In the genomic region with DNA sequence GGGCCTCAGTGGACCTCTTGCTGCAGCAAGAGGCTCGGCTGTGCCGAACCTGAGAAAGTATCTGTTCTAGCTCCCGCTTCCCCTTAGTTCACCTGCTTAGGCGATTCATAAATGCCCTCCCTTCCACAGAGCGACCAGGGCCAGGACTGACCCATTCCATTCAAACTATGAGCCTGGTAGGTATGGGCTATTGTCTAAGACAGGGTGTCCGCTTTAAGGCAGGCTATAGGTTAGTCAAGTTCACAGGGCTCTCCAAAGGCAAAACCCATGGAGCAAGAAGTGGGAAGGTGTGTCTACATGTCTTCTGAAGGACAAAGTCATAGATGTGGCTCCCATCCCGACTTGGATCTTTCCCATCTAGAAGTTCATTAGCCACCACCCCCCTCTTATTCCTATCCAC, we compare ENCODE assay signal across 13 mouse cellular contexts. TPM values are rescaled to one million over a fixed set of nuclear protein-coding genes. Genes with fewer than 3 reads are reported as not detected.
DNase-seq lines count a peak whose midpoint lies in the region; ATAC-seq lines count a peak whose summit lies in the region.
"Had no signal": no experiment of that assay in that cellular context is flagged by ENCODE, and none has a peak within 500 bp of the region (broad histone marks: within the 10 kb centered on the region; RNA-seq: fewer than 3 reads in every experiment).

No protein-coding gene starts in this region.

- no peaks in the 10 kb centered on the region for H3K9me3 ChIP-seq in kidney, embryonic 15.5 days (replicated peaks)
- H3K9me3 ChIP-seq in embryonic facial prominence, embryonic 14.5 days (ENCODE audit: control insufficient read depth, low read length): no peaks in the 10 kb centered on the region
- H3K9me3 ChIP-seq in hindbrain, embryonic 12.5 days (replicated peaks): no peaks in the 10 kb centered on the region

- no peak overlapping the region for H3K27ac ChIP-seq in kidney, embryonic 15.5 days
- no peak overlapping the region for H3K27ac ChIP-seq in embryonic facial prominence, embryonic 14.5 days (replicated peaks; ENCODE audit: low read depth, low read length)
- peak overlapping the region; percentile 97 for H3K27ac ChIP-seq in hindbrain, embryonic 12.5 days

- no peak for ATAC-seq in kidney, embryonic 15.5 days (replicated peaks; ENCODE audit: low FRiP score)
- no peak for ATAC-seq in embryonic facial prominence, embryonic 14.5 days (ENCODE audit: low read depth)
- no peak for ATAC-seq in hindbrain, embryonic 12.5 days (ENCODE audit: low FRiP score)

- H3K4me1 ChIP-seq in kidney, embryonic 15.5 days: peaks cover 82% of the 10 kb centered on the region
- peaks cover 48% of the 10 kb centered on the region for H3K4me1 ChIP-seq in embryonic facial prominence, embryonic 14.5 days (ENCODE audit: control insufficient read depth, insufficient read depth, low read length)
- peaks cover 81% of the 10 kb centered on the region for H3K4me1 ChIP-seq in hindbrain, embryonic 12.5 days

- H3K4me2 ChIP-seq in kidney, embryonic 15.5 days: peak overlapping the region; percentile 77
- peak overlapping the region; percentile 83 for H3K4me2 ChIP-seq in embryonic facial prominence, embryonic 14.5 days (ENCODE audit: low read depth, low read length)
- peak overlapping the region; percentile 85 for H3K4me2 ChIP-seq in hindbrain, embryonic 12.5 days (replicated peaks)

- H3K27me3 ChIP-seq in kidney, embryonic 15.5 days: peaks cover 59% of the 10 kb centered on the region
- H3K27me3 ChIP-seq in embryonic facial prominence, embryonic 14.5 days (replicated peaks; ENCODE audit: control insufficient read depth, insufficient read depth, low read length): peaks cover 56% of the 10 kb centered on the region
- H3K27me3 ChIP-seq in hindbrain, embryonic 12.5 days: peaks cover 47% of the 10 kb centered on the region

- H3K9ac ChIP-seq in kidney, embryonic 15.5 days: no peak overlapping the region
- H3K9ac ChIP-seq in embryonic facial prominence, embryonic 14.5 days (ENCODE audit: low read depth, low read length): no peak overlapping the region
- peak overlapping the region; percentile 92 for H3K9ac ChIP-seq in hindbrain, embryonic 12.5 days

- peak overlapping the region; percentile 90 for H3K4me3 ChIP-seq in kidney, embryonic 15.5 days (replicated peaks)
- H3K4me3 ChIP-seq in embryonic facial prominence, embryonic 14.5 days (ENCODE audit: low read depth, low read length): no peak overlapping the region
- peak overlapping the region; percentile 79 for H3K4me3 ChIP-seq in hindbrain, embryonic 12.5 days

- peaks cover 13% of the 10 kb centered on the region; the same call in 1 of the 2 replicates for H3K36me3 ChIP-seq in kidney, embryonic 15.5 days
- H3K36me3 ChIP-seq in embryonic facial prominence, embryonic 14.5 days (ENCODE audit: control insufficient read depth, insufficient read depth, low read length): peaks cover 6% of the 10 kb centered on the region; the same call in 1 of the 2 replicates
- H3K36me3 ChIP-seq in hindbrain, embryonic 12.5 days: no peaks in the 10 kb centered on the region

- no peak for DNase-seq in kidney, adult 8-10 months
- no peak for DNase-seq in embryonic facial prominence, embryonic 14.5 days (ENCODE audit: low spot score)
- peak; percentile 40 for DNase-seq in neural tube, embryonic 10.5 days (ENCODE audit: extremely low spot score, low spot score)
- DNase-seq in frontal cortex, postnatal 14 days (ENCODE audit: low spot score in 2 of 2): no peak
- DNase-seq in cerebellum, postnatal 4 days (ENCODE audit: low spot score in 2 of 2): no peak
- no peak for DNase-seq in right cerebral cortex, postnatal 4 days
- DNase-seq: adrenal gland, postnatal 25 days; cerebellum, adult 2 months; kidney, postnatal 10 days; lung, adult 2 months had no signal

- 84% methylated on average over 7 of the region's 7 CpGs for WGBS in kidney, embryonic 15.5 days
- WGBS in embryonic facial prominence, embryonic 14.5 days: 77% methylated on average over 7 of the region's 7 CpGs
- WGBS in hindbrain, embryonic 12.5 days: 38% methylated on average over 7 of the region's 7 CpGs

RNA-seq across cellular contexts. Expression of a gene that starts 1.2 kb away (rescaled TPM):
- polyA plus RNA-seq in kidney, embryonic 15.5 days (2015; fragmentation: Nextera tagmentation; extraction: Ambion mirVana): 45.2 and 46.3 TPM in 2 replicates
- polyA plus RNA-seq in embryonic facial prominence, embryonic 14.5 days (2014; fragmentation: Nextera tagmentation; extraction: Ambion mirVana): 34.5 and 38.8 TPM in 2 replicates
- 42.5 and 44.5 TPM in 2 replicates for polyA plus RNA-seq in hindbrain, embryonic 12.5 days (2016; fragmentation: Nextera tagmentation; extraction: Ambion mirVana)

RNA-seq across cellular contexts. Expression of a gene that starts 2.0 kb away (rescaled TPM):
- polyA plus RNA-seq in kidney, embryonic 15.5 days (2015; fragmentation: Nextera tagmentation; extraction: Ambion mirVana): 19.6 and 20.7 TPM in 2 replicates
- polyA plus RNA-seq in embryonic facial prominence, embryonic 14.5 days (2014; fragmentation: Nextera tagmentation; extraction: Ambion mirVana): 2.1 and 2.8 TPM in 2 replicates
- polyA plus RNA-seq in hindbrain, embryonic 12.5 days (2016; fragmentation: Nextera tagmentation; extraction: Ambion mirVana): 293 and 329 TPM in 2 replicates
- polyA plus RNA-seq: heart, postnatal 0 days; lung, adult 2 months had no signal

RNA-seq across cellular contexts. Expression of a gene that starts 34.3 kb away (rescaled TPM):
- 1.7 TPM in 2 replicates for polyA plus RNA-seq in kidney, embryonic 15.5 days (2015; fragmentation: Nextera tagmentation; extraction: Ambion mirVana)
- polyA plus RNA-seq in embryonic facial prominence, embryonic 14.5 days (2014; fragmentation: Nextera tagmentation; extraction: Ambion mirVana): 0.98 and 1.3 TPM in 2 replicates
- polyA plus RNA-seq in hindbrain, embryonic 12.5 days (2016; fragmentation: Nextera tagmentation; extraction: Ambion mirVana): 0.79 and 0.97 TPM in 2 replicates

Comparison
In these comparisons a context has a peak if more than half of its experiments do, and no peak if none do; other contexts are left out.
1. RNA of a gene that starts 2.0 kb away (polyA plus RNA-seq): 293 to 329 TPM in hindbrain, embryonic 12.5 days; 19.6 to 20.7 TPM in kidney, embryonic 15.5 days and 2.1 to 2.8 TPM in embryonic facial prominence, embryonic 14.5 days; every median in the first group is over 10 times any median in the second.
2. Peak in every context shown above with its lines, with median percentiles within 50 percentile points of each other: H3K4me2 ChIP-seq.